Mouse (Mus musculus) myocyte (in vitro differentiated cells): ENCODE measurements around the gene Igf2bp3. TPM values are rescaled to one million over a fixed set of nuclear protein-coding genes. Genes with fewer than 3 reads are reported as not detected.

Source experiments
- H3K27me3 ChIP-seq: one replicate; pipeline ENCODE4 v1.6.1; 2011; ENCODE audit not compliant: control insufficient read depth, insufficient read depth, insufficient read length
- H3K36me3 ChIP-seq: one replicate; pipeline ENCODE4 v1.6.1; 2011; ENCODE audit not compliant: control insufficient read depth, insufficient read depth
- H3K4me2 ChIP-seq: one replicate; pipeline ENCODE4 v1.6.1; 2011; ENCODE audit warnings: low read depth, control low read depth
- H3K4me3 ChIP-seq: one replicate; pipeline ENCODE4 v1.5.1; 2011; ENCODE audit warnings: mild to moderate bottlenecking, control low read depth, moderate library complexity
- H3K79me2 ChIP-seq: one replicate; pipeline ENCODE4 v1.6.1; 2011; ENCODE audit not compliant: control insufficient read depth, insufficient read depth
- H3ac ChIP-seq: one replicate; pipeline ENCODE4 v1.6.1; 2011; ENCODE audit not compliant: control insufficient read depth, insufficient read length
- CEBPB ChIP-seq: IDR thresholded peaks from 2 replicates; pipeline ENCODE4 v1.6.1; 2011; ENCODE audit warnings: mild to moderate bottlenecking, moderate library complexity; ENCODE audit not compliant: poor library complexity, insufficient read depth, severe bottlenecking
- E2F4 ChIP-seq: IDR thresholded peaks from one replicate; pipeline ENCODE4 v1.6.1; 2011; ENCODE audit warnings: mild to moderate bottlenecking, control low read depth, moderate library complexity; ENCODE audit not compliant: insufficient read depth
- MAX ChIP-seq: IDR thresholded peaks from one replicate; pipeline ENCODE4 v1.6.1; 2011; ENCODE audit warnings: low read depth, mild to moderate bottlenecking, control low read depth
- MYOD1 ChIP-seq, 3 experiments: IDR thresholded peaks; one replicate each; pipeline ENCODE4 v1.6.1; 2011; ENCODE audit warnings: control low read depth in 2 of 3, low read depth in 2 of 3, mild to moderate bottlenecking in 2 of 3, moderate library complexity in 1 of 3; ENCODE audit not compliant: insufficient read length in 2 of 3, control insufficient read depth in 1 of 3
- MYOG ChIP-seq, 3 experiments: IDR thresholded peaks; one replicate each; pipeline ENCODE4 v1.6.1; 2011; ENCODE audit warnings: control low read depth in 2 of 3, low read depth in 2 of 3, mild to moderate bottlenecking in 2 of 3; ENCODE audit not compliant: insufficient read length in 2 of 3, control insufficient read depth in 1 of 3, insufficient read depth in 1 of 3
- POLR2A ChIP-seq: IDR thresholded peaks from one replicate; pipeline ENCODE4 v1.6.1; 2011; ENCODE audit warnings: low read depth, mild to moderate bottlenecking, control low read depth, moderate library complexity; ENCODE audit not compliant: insufficient read length
- POLR2AphosphoS2 ChIP-seq: IDR thresholded peaks from one replicate; pipeline ENCODE4 v1.6.1; 2011; ENCODE audit warnings: low read depth, control low read depth; ENCODE audit not compliant: insufficient read length
- REST ChIP-seq: IDR thresholded peaks from one replicate; pipeline ENCODE4 v1.6.1; 2011; ENCODE audit warnings: mild to moderate bottlenecking, control low read depth, moderate library complexity; ENCODE audit not compliant: insufficient read depth, insufficient read length
- SRF ChIP-seq: IDR thresholded peaks from one replicate; pipeline ENCODE4 v1.6.1; 2011; ENCODE audit warnings: low read depth; ENCODE audit not compliant: control insufficient read depth, insufficient read length
- TCF12 ChIP-seq: IDR thresholded peaks from one replicate; pipeline ENCODE4 v1.6.1; 2011; ENCODE audit warnings: mild to moderate bottlenecking, control low read depth; ENCODE audit not compliant: poor library complexity, insufficient read depth, severe bottlenecking
- TCF3 ChIP-seq: IDR thresholded peaks from one replicate; pipeline ENCODE4 v1.6.1; 2011; ENCODE audit warnings: low read depth, control low read depth; ENCODE audit not compliant: insufficient read length
- USF1 ChIP-seq: IDR thresholded peaks from one replicate; pipeline ENCODE4 v1.6.1; 2011; ENCODE audit warnings: low read depth, mild to moderate bottlenecking, control low read depth, moderate library complexity
- polyA plus RNA-seq: library from polyadenylated mRNA; unstranded; fragments of >200 nt; fragmentation: generic; extraction: Trizol; gene quantifications from one replicate; pipeline ENCODE4 v1.2.1, GENCODE M21; 2012; ENCODE audit warnings: missing spikeins

The Igf2bp3 gene
- polyA plus RNA-seq, 1 experiment = 0.26 TPM

DNA sequence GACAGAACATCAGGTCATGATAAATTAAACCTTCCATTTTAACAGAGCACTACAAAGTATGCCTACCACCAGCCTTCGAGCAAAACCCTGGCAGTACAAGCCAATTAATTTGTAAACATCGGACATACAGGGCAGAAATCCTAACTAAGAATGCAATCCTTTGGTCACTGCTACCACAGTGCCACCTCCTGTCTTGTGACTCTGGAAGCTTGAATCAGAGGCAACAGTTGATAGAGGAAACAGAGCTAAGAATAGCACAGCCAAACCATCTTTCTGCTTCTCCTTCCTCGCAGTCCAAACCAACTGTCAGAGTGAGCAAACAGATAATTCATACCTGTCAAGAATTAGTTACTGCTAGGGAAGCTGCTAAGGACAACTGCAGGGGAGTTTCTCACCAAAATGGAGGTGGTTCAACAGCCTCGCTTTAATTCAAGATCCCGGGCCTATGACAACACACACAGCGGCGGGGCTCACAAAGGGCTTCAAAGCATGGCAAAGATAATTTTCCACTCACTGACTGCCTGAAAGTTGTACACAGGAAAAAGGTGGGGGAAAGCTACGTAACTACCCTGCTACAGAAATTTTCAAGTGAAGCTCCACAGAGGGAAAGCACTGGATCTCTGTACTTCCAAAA, 6.3 kb downstream of the Igf2bp3 start:
- Histone ChIP-seq H3K4me3 (no peak overlapping the region), H3K4me2 (no peak overlapping the region)
- no peak for TF ChIP-seq MYOG (IDR thresholded peaks at IDR 0.05; ENCODE audit: control insufficient read depth in 1 of 3, insufficient read depth in 1 of 3, insufficient read length in 2 of 3, low read depth in 2 of 3)
- no peak for TF ChIP-seq CEBPB
- no peak for TF ChIP-seq POLR2A
- TF ChIP-seq SRF = no peak
- no peak for TF ChIP-seq TCF3
- no peak for TF ChIP-seq POLR2AphosphoS2
- TF ChIP-seq TCF12 = no peak
- TF ChIP-seq E2F4 = no peak
- no peak for TF ChIP-seq MYOD1 (IDR thresholded peaks at IDR 0.05; ENCODE audit: control insufficient read depth in 1 of 3, insufficient read length in 2 of 3, low read depth in 2 of 3)
- no peak for TF ChIP-seq USF1
- TF ChIP-seq MAX = no peak
- TF ChIP-seq REST = no peak

DNA sequence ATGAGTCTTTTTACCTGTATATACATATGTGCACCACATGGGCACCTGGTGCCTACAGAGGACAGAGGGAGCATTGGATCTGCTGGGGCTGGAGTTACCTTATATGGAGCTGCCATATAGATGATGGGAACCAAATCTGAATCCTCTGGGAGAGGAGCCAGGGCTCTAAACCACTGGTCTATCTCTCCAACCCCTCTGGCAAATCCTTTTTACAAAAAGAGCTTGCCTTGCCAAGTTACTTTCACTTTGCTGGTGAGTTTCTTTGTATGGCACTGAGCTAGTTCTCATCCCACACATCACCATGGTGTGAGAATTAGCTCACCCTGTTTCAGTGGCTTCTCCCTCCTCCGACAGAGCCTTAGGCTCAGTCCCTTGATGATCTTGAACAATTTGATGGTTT, 8.3 kb downstream of the Igf2bp3 start:
- TF ChIP-seq TCF3 (no peak), TCF12 (no peak), POLR2A (no peak), CEBPB (no peak), REST (no peak), E2F4 (no peak), USF1 (no peak), MYOG (IDR thresholded peaks at IDR 0.05; ENCODE audit: control insufficient read depth in 1 of 3, insufficient read depth in 1 of 3, insufficient read length in 2 of 3, low read depth in 2 of 3) (no peak), MYOD1 (IDR thresholded peaks at IDR 0.05; ENCODE audit: control insufficient read depth in 1 of 3, insufficient read length in 2 of 3, low read depth in 2 of 3) (no peak), SRF (no peak), MAX (no peak), POLR2AphosphoS2 (no peak)
- peak overlapping the region; percentile 6 for H3K4me2 ChIP-seq
- no peaks in the 10 kb centered on the region for H3K79me2 ChIP-seq
- no peak overlapping the region for H3K4me3 ChIP-seq
- H3K36me3 ChIP-seq = no peaks in the 10 kb centered on the region
- no peak overlapping the region for H3ac ChIP-seq
- peaks cover 14% of the 10 kb centered on the region for H3K27me3 ChIP-seq

More for the DNA sequence above, 6.3 kb downstream of the Igf2bp3 start:
- Histone ChIP-seq H3ac (no peak overlapping the region), H3K36me3 (no peaks in the 10 kb centered on the region), H3K79me2 (no peaks in the 10 kb centered on the region), H3K27me3 (peaks cover 21% of the 10 kb centered on the region)

DNA sequence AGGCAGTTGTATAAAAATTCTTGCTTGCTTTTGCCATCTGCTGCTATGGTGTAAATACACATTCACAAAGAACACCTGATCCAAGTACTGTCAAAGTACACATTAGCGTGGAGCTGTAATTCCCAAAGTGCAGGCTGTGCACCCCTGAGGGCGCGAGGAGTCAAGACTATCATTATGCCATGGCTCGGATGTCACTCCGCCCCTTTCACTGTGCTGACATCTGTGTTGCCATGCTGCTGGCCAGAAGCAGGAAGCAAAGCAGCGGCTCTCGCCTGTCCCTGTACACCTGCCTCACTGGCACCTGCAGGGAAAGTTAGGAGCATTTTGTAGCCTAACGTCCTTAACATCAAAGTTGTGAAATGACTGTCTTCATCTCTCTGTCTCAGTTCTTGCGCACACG, 19.6 kb downstream of the Igf2bp3 start:
- no peak overlapping the region for H3ac ChIP-seq
- H3K36me3 ChIP-seq = no peaks in the 10 kb centered on the region
- H3K4me2 ChIP-seq = no peak overlapping the region
- no peak overlapping the region for H3K4me3 ChIP-seq
- no peak for TF ChIP-seq TCF12
- H3K27me3 ChIP-seq = peaks cover 4% of the 10 kb centered on the region
- no peaks in the 10 kb centered on the region for H3K79me2 ChIP-seq

DNA sequence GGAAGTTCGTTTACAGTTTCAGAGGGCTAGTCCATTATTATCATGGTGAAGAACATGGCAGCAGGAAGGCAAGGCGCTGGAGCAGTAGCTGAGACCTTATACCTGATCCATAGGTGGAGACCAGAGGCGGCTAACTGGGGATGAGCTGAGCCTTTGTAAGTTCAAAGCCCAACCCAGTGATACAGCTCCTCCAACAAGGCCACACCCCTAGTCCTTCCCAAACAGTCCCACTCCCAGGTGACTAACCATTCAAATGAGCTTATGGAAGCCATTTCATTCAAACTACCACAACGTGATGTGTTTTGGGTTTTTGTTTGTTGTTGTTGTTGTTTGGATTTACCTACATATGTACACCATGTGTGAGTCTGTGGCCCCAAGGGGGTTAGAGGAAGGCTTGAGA, 20.2 kb downstream of the Igf2bp3 start:
- Histone ChIP-seq H3K36me3 (no peaks in the 10 kb centered on the region), H3ac (no peak overlapping the region), H3K4me2 (no peak overlapping the region), H3K79me2 (no peaks in the 10 kb centered on the region), H3K27me3 (peaks cover 4% of the 10 kb centered on the region), H3K4me3 (no peak overlapping the region)
- no peak for TF ChIP-seq USF1
- no peak for TF ChIP-seq POLR2A
- no peak for TF ChIP-seq MAX
- TF ChIP-seq TCF12 = no peak
- no peak for TF ChIP-seq CEBPB
- no peak for TF ChIP-seq SRF
- TF ChIP-seq REST = no peak
- no peak for TF ChIP-seq TCF3
- no peak for TF ChIP-seq MYOD1 (IDR thresholded peaks at IDR 0.05; ENCODE audit: control insufficient read depth in 1 of 3, insufficient read length in 2 of 3, low read depth in 2 of 3)
- no peak for TF ChIP-seq MYOG (IDR thresholded peaks at IDR 0.05; ENCODE audit: control insufficient read depth in 1 of 3, insufficient read depth in 1 of 3, insufficient read length in 2 of 3, low read depth in 2 of 3)
- TF ChIP-seq POLR2AphosphoS2 = no peak
- TF ChIP-seq E2F4 = no peak

DNA sequence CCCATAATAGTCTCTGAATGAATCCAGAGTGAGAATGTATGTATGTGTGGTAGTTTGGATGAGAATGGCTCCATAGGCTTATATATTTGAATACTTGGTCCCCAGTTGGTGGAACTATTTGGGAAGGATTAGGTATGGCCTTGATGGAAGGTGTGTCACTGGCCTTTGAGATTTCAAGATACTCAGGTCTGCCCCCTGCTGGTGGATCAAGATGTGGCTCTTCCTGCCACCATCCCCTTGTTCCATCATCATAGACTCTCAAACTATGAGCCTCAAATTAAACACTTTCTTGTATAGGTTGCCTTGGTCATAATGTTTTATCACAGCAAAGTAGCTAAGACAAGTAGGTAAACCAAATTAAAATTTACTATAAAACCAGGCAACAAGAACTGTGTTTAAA, 25.4 kb downstream of the Igf2bp3 start:
- TF ChIP-seq REST (no peak), USF1 (no peak), MYOD1 (IDR thresholded peaks at IDR 0.05; ENCODE audit: control insufficient read depth in 1 of 3, insufficient read length in 2 of 3, low read depth in 2 of 3) (no peak), E2F4 (no peak), CEBPB (no peak), MYOG (IDR thresholded peaks at IDR 0.05; ENCODE audit: control insufficient read depth in 1 of 3, insufficient read depth in 1 of 3, insufficient read length in 2 of 3, low read depth in 2 of 3) (no peak), MAX (no peak)
- no peaks in the 10 kb centered on the region for H3K27me3 ChIP-seq
- no peak overlapping the region for H3K4me3 ChIP-seq
- H3K4me2 ChIP-seq = no peak overlapping the region
- H3K79me2 ChIP-seq = no peaks in the 10 kb centered on the region
- H3K36me3 ChIP-seq = no peaks in the 10 kb centered on the region
- no peak overlapping the region for H3ac ChIP-seq
